In genomic region chr8:70834071-70834470, GRCm38 (mm10) we compare ENCODE assay signal across 17 mouse cellular contexts. TPM values are rescaled to one million over a fixed set of nuclear protein-coding genes. Genes with fewer than 3 reads are reported as not detected.
DNase-seq lines count a peak whose midpoint lies in the region; ATAC-seq and TF ChIP-seq lines count a peak whose summit lies in the region.
"Had no signal": no experiment of that assay in that cellular context is flagged by ENCODE, and none has a peak within 500 bp of the region (broad histone marks: within the 10 kb centered on the region; RNA-seq: fewer than 3 reads in every experiment).

No protein-coding gene starts in this region.

- no peak overlapping the region for H3K9ac ChIP-seq in hindbrain, embryonic 12.5 days
- H3K9ac ChIP-seq in ES-E14 (ENCODE audit: insufficient read depth, low read depth, low read length, poor library complexity, severe bottlenecking): peak overlapping the region; percentile 50; the same call in 1 of the 2 replicates
- peak overlapping the region; percentile 95; the same call in 1 of the 2 replicates for H3K9ac ChIP-seq in liver, embryonic 13.5 days
- H3K9ac ChIP-seq: embryonic facial prominence, embryonic 13.5 days; midbrain, embryonic 13.5 days; neural tube, embryonic 15.5 days had no signal

- H3K36me3 ChIP-seq in hindbrain, embryonic 10.5 days: peaks cover 27% of the 10 kb centered on the region
- H3K36me3 ChIP-seq in hindbrain, embryonic 12.5 days: peaks cover 7% of the 10 kb centered on the region; the same call in 1 of the 2 replicates
- H3K36me3 ChIP-seq in ES-E14 (ENCODE audit: control insufficient read depth, insufficient read depth, low read length, poor library complexity, severe bottlenecking): peaks cover 18% of the 10 kb centered on the region
- H3K36me3 ChIP-seq in liver, embryonic 13.5 days: peaks cover 35% of the 10 kb centered on the region
- H3K36me3 ChIP-seq: neural tube, embryonic 15.5 days had no signal

- no peaks in the 10 kb centered on the region for H3K27me3 ChIP-seq in hindbrain, embryonic 10.5 days (ENCODE audit: insufficient read depth, poor library complexity, severe bottlenecking)
- H3K27me3 ChIP-seq in hindbrain, embryonic 12.5 days: no peaks in the 10 kb centered on the region
- no peaks in the 10 kb centered on the region for H3K27me3 ChIP-seq in liver, embryonic 13.5 days
- H3K27me3 ChIP-seq: embryonic facial prominence, embryonic 13.5 days; midbrain, embryonic 13.5 days; neural tube, embryonic 15.5 days; Patski had no signal

- WGBS in hindbrain, embryonic 10.5 days: 93% methylated on average over 3 of the region's 3 CpGs
- 96% methylated on average over 3 of the region's 3 CpGs for WGBS in hindbrain, embryonic 12.5 days
- WGBS in liver, embryonic 13.5 days (ENCODE audit: insufficient replicate concordance): 86% methylated on average over 3 of the region's 3 CpGs

- in situ Hi-C loops in ES-E14 (cut with MboI; ENCODE audit: low sequenced_read_pairs in 2 of 2, unreplicated experiment in 2 of 2): no loop called here

- peak; percentile 81 for DNase-seq in gastrocnemius, postnatal 25 days
- no peak for DNase-seq in gastrocnemius, postnatal 4 days (ENCODE audit: low spot score in 2 of 2)
- no peak for DNase-seq in hindbrain, embryonic 10.5 days (ENCODE audit: low spot score)
- DNase-seq in ES-E14 (ENCODE audit: low read depth, low spot score): no peak
- DNase-seq in liver, embryonic 13.5 days: no peak
- DNase-seq in layer of hippocampus, postnatal 10 days (ENCODE audit: low spot score in 2 of 2): no peak
- DNase-seq: B cell, adult 2 months; cerebellum, adult 9-10 months had no signal

- no peak for ATAC-seq in hindbrain, embryonic 12.5 days (ENCODE audit: low FRiP score)
- ATAC-seq in liver, embryonic 13.5 days (ENCODE audit: low read depth): no peak
- ATAC-seq: midbrain, embryonic 13.5 days; Patski had no signal

- H3K4me3 ChIP-seq in hindbrain, embryonic 10.5 days: no peak overlapping the region
- no peak overlapping the region for H3K4me3 ChIP-seq in hindbrain, embryonic 12.5 days
- no peak overlapping the region for H3K4me3 ChIP-seq in ES-E14 (ENCODE audit: insufficient read depth in 1 of 2, low read depth in 1 of 2, low read length in 2 of 2, poor library complexity in 1 of 2, severe bottlenecking in 1 of 2)
- no peak overlapping the region for H3K4me3 ChIP-seq in liver, embryonic 13.5 days (replicated peaks)
- H3K4me3 ChIP-seq: embryonic facial prominence, embryonic 13.5 days; midbrain, embryonic 13.5 days; myocyte; neural tube, embryonic 15.5 days had no signal

- H3K27ac ChIP-seq in hindbrain, embryonic 10.5 days: 0 out of 2 replicates have a peak overlapping the region, but pooled peaks have one; percentile 62
- no peak overlapping the region for H3K27ac ChIP-seq in hindbrain, embryonic 12.5 days
- no peak overlapping the region for H3K27ac ChIP-seq in ES-E14 (ENCODE audit: insufficient read depth, low read depth, low read length, poor library complexity, severe bottlenecking)
- peak overlapping the region; percentile 99 for H3K27ac ChIP-seq in liver, embryonic 13.5 days
- H3K27ac ChIP-seq: embryonic facial prominence, embryonic 13.5 days; midbrain, embryonic 13.5 days; neural tube, embryonic 15.5 days had no signal

- H3K4me1 ChIP-seq in hindbrain, embryonic 10.5 days (replicated peaks): peaks cover 35% of the 10 kb centered on the region
- H3K4me1 ChIP-seq in hindbrain, embryonic 12.5 days: peaks cover 9% of the 10 kb centered on the region
- H3K4me1 ChIP-seq in ES-E14 (ENCODE audit: control insufficient read depth in 2 of 2, insufficient read depth in 2 of 2, low read length in 2 of 2, poor library complexity in 1 of 2): peaks cover 0 to 8% of the 10 kb centered on the region in 2 experiments; a peak in 2 of 4 replicates
- H3K4me1 ChIP-seq in liver, embryonic 13.5 days (replicated peaks): peaks cover 74% of the 10 kb centered on the region

- H3K4me2 ChIP-seq in hindbrain, embryonic 12.5 days (replicated peaks): no peak overlapping the region
- no peak overlapping the region for H3K4me2 ChIP-seq in liver, embryonic 13.5 days
- H3K4me2 ChIP-seq: embryonic facial prominence, embryonic 13.5 days; midbrain, embryonic 13.5 days; neural tube, embryonic 15.5 days had no signal

- H3K9me3 ChIP-seq in hindbrain, embryonic 10.5 days: no peaks in the 10 kb centered on the region
- H3K9me3 ChIP-seq in hindbrain, embryonic 12.5 days (replicated peaks): no peaks in the 10 kb centered on the region
- H3K9me3 ChIP-seq in ES-E14 (ENCODE audit: control insufficient read depth, insufficient read depth, low read depth, low read length): no peaks in the 10 kb centered on the region
- H3K9me3 ChIP-seq in liver, embryonic 13.5 days (replicated peaks): no peaks in the 10 kb centered on the region
- H3K9me3 ChIP-seq: embryonic facial prominence, embryonic 13.5 days; midbrain, embryonic 13.5 days; neural tube, embryonic 15.5 days had no signal

TF ChIP-seq in ES-E14, 5 proteins besides CTCF, POLR2A, EP300 and RAD21:
- TF ChIP-seq HCFC1 (IDR thresholded peaks at IDR 0.05; ENCODE audit: borderline replicate concordance, insufficient read depth, low read length): no peak
- TF ChIP-seq ZNF384 (IDR thresholded peaks at IDR 0.05; ENCODE audit: low read depth, low read length): no peak
- TF ChIP-seq MAFK (IDR thresholded peaks at IDR 0.05; ENCODE audit: insufficient read depth, low read depth, low read length): no peak
- no peak for TF ChIP-seq CHD2 (IDR thresholded peaks at IDR 0.05; ENCODE audit: low read depth, low read length)
- no peak for TF ChIP-seq ZC3H11A (IDR thresholded peaks at IDR 0.05; ENCODE audit: borderline replicate concordance, low read depth, low read length)

RNA-seq across cellular contexts. Expression of gene Arrdc2, which starts 5.4 kb away (rescaled TPM):
- 10 to 100 TPM; 21.7 to 39.3 TPM for total RNA-seq in gastrocnemius, postnatal 25 days (2021)
- total RNA-seq in gastrocnemius, postnatal 4 days (2021): 1 to 10 TPM; 3.9 to 7.0 TPM
- 7.3 and 8.7 TPM in 2 replicates for polyA plus RNA-seq in hindbrain, embryonic 10.5 days (2016; fragmentation: Nextera tagmentation; extraction: Ambion mirVana)
- 9.8 and 11.1 TPM in 2 replicates for polyA plus RNA-seq in hindbrain, embryonic 12.5 days (2016; fragmentation: Nextera tagmentation; extraction: Ambion mirVana)
- 11.4 and 18.8 TPM in 2 replicates for total RNA-seq in ES-E14 (2012; rRNA removed)
- 11.7 and 12.6 TPM in 2 replicates for polyA plus RNA-seq in liver, embryonic 13.5 days (2015; fragmentation: Nextera tagmentation; extraction: Ambion mirVana)
- 10 to 100 TPM; 15.7 to 18.1 TPM for total RNA-seq in layer of hippocampus, postnatal 10 days (2021)

RNA-seq across cellular contexts. Expression of gene Il12rb1, which starts 25.8 kb away (rescaled TPM):
- total RNA-seq in gastrocnemius, postnatal 25 days (2021): not detected
- not detected for total RNA-seq in gastrocnemius, postnatal 4 days (2021)
- polyA plus RNA-seq in hindbrain, embryonic 10.5 days (2016; fragmentation: Nextera tagmentation; extraction: Ambion mirVana): 0.05 TPM in 1 of 2 replicates, not detected in the other
- polyA plus RNA-seq in hindbrain, embryonic 12.5 days (2016; fragmentation: Nextera tagmentation; extraction: Ambion mirVana): not detected in 2 replicates
- total RNA-seq in ES-E14 (2012; rRNA removed): 0.69 and 1.2 TPM in 2 replicates
- polyA plus RNA-seq in liver, embryonic 13.5 days (2015; fragmentation: Nextera tagmentation; extraction: Ambion mirVana): 0.20 and 0.21 TPM in 2 replicates
- under 1 TPM; 0.30 to 0.38 TPM for total RNA-seq in layer of hippocampus, postnatal 10 days (2021)
- total RNA-seq: adrenal gland, postnatal 25 days had no signal
- polyA plus RNA-seq: midbrain, embryonic 13.5 days had no signal

RNA-seq across cellular contexts. Expression of gene Kcnn1, which starts 29.0 kb away (rescaled TPM):
- 10 to 100 TPM; 11.8 to 14.4 TPM for total RNA-seq in gastrocnemius, postnatal 25 days (2021)
- 1 to 10 TPM; 1.7 to 1.8 TPM for total RNA-seq in gastrocnemius, postnatal 4 days (2021)
- 6.2 and 19.3 TPM in 2 replicates for polyA plus RNA-seq in hindbrain, embryonic 10.5 days (2016; fragmentation: Nextera tagmentation; extraction: Ambion mirVana)
- 22.1 and 23.8 TPM in 2 replicates for polyA plus RNA-seq in hindbrain, embryonic 12.5 days (2016; fragmentation: Nextera tagmentation; extraction: Ambion mirVana)
- total RNA-seq in ES-E14 (2012; rRNA removed): 3.7 and 6.6 TPM in 2 replicates
- polyA plus RNA-seq in liver, embryonic 13.5 days (2015; fragmentation: Nextera tagmentation; extraction: Ambion mirVana): 0.29 and 0.44 TPM in 2 replicates
- total RNA-seq in layer of hippocampus, postnatal 10 days (2021): 10 to 100 TPM; 25.3 to 28.3 TPM
- polyA plus RNA-seq: activated CD4-positive, CD25-positive, alpha-beta regulatory T cell, adult 4 months; inflammation-experienced regulatory T-cells, adult 6 months had no signal

RNA-seq across cellular contexts. Expression of gene Mast3, which starts 29.2 kb away (rescaled TPM):
- total RNA-seq in gastrocnemius, postnatal 25 days (2021): 1 to 10 TPM; 2.4 to 3.4 TPM
- total RNA-seq in gastrocnemius, postnatal 4 days (2021): 10 to 100 TPM; 12.3 to 14.6 TPM
- 11.4 and 18.2 TPM in 2 replicates for polyA plus RNA-seq in hindbrain, embryonic 10.5 days (2016; fragmentation: Nextera tagmentation; extraction: Ambion mirVana)
- polyA plus RNA-seq in hindbrain, embryonic 12.5 days (2016; fragmentation: Nextera tagmentation; extraction: Ambion mirVana): 16.0 and 17.7 TPM in 2 replicates
- total RNA-seq in ES-E14 (2012; rRNA removed): 7.8 and 11.5 TPM in 2 replicates
- 4.9 and 6.2 TPM in 2 replicates for polyA plus RNA-seq in liver, embryonic 13.5 days (2015; fragmentation: Nextera tagmentation; extraction: Ambion mirVana)
- 100 to 1,000 TPM; 179 to 186 TPM for total RNA-seq in layer of hippocampus, postnatal 10 days (2021)

RNA-seq across cellular contexts. Expression of gene Ccdc124, which starts 39.7 kb away (rescaled TPM):
- total RNA-seq in gastrocnemius, postnatal 25 days (2021): 10 to 100 TPM; 58.3 to 58.8 TPM
- total RNA-seq in gastrocnemius, postnatal 4 days (2021): 10 to 100 TPM; 37.5 to 40.1 TPM
- 172 and 182 TPM in 2 replicates for polyA plus RNA-seq in hindbrain, embryonic 10.5 days (2016; fragmentation: Nextera tagmentation; extraction: Ambion mirVana)
- polyA plus RNA-seq in hindbrain, embryonic 12.5 days (2016; fragmentation: Nextera tagmentation; extraction: Ambion mirVana): 131 and 139 TPM in 2 replicates
- total RNA-seq in ES-E14 (2012; rRNA removed): 52.5 and 82.3 TPM in 2 replicates
- polyA plus RNA-seq in liver, embryonic 13.5 days (2015; fragmentation: Nextera tagmentation; extraction: Ambion mirVana): 70.9 and 76.5 TPM in 2 replicates
- total RNA-seq in layer of hippocampus, postnatal 10 days (2021): 100 to 1,000 TPM in 1 of 2 experiments, 10 to 100 TPM in 1; 97.6 to 108 TPM

Comparison
In these comparisons a context has a peak if more than half of its experiments do, and no peak if none do; other contexts are left out.
1. H3K27ac ChIP-seq: peak in hindbrain, embryonic 10.5 days (single experiment) and liver, embryonic 13.5 days (single experiment); none in hindbrain, embryonic 12.5 days (single experiment) and ES-E14 (single experiment).